Mouse (Mus musculus) E14TG2a.4 (cell line): ENCODE measurements at regions not wholly inside any gene's neighbourhood (a gene's known extent, or its start where the extent isn't known, plus 50 kb on each side); places are given as distances from the start of the nearest gene placed in this dataset.

Experiments used
- CTCF ChIP-seq: conservative IDR thresholded peaks from 2 replicates; pipeline ENCODE4 v1.5.1; 2014; ENCODE audit warnings: low read length
- NANOG ChIP-seq: IDR thresholded peaks from 2 replicates; pipeline ENCODE4 v1.6.1; 2014; ENCODE audit warnings: borderline replicate concordance, low read length, mixed read lengths
- POU5F1 ChIP-seq: IDR thresholded peaks from 2 replicates; pipeline ENCODE4 v1.6.1; 2014; ENCODE audit warnings: low read length, borderline replicate concordance

DNA sequence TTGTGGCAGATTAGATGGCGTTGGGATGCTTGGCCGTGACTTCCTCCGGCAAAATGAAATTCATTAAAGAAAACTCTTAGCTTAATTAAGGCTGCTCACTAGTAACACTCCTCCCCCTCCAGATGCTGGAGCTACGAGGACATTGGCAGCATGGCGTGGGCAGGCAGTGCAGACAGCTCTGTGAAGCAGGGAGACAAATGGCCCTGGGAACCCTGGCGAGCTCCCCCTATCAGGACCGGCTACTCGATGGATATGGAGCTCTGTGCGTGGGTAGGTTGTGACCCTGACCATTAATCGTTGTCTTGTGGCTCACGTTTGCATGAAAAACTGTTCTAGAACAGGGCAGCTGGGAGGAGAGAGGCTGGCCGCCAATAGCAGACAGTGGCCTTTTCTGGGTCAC is 251.8 kb downstream of the Zfp704 start:
- no peak for TF ChIP-seq CTCF
- TF ChIP-seq POU5F1: no peak
- TF ChIP-seq NANOG: no peak
